Mouse (Mus musculus): ENCODE results near the gene Fmn2. TPM values are rescaled to one million over a fixed set of nuclear protein-coding genes. Genes with fewer than 3 reads are reported as not detected.

Gene Fmn2
- polyA plus RNA-seq, 1 experiment from 2014 or later = 1.8 TPM

GRCm38 (mm10) chr1:174860407-174861118 is 358.9 kb downstream of the Fmn2 start:
- no peaks in the 10 kb centered on the region for H3K36me3 ChIP-seq
- H3K4me3 ChIP-seq (replicated peaks) = no peak overlapping the region
- no peak overlapping the region for H3K27ac ChIP-seq
- H3K4me2 ChIP-seq = no peak overlapping the region
- ATAC-seq (ENCODE audit: insufficient read depth, low FRiP score, low read depth) = no peak
- H3K27me3 ChIP-seq (replicated peaks) = no peaks in the 10 kb centered on the region
- H3K9me3 ChIP-seq = no peaks in the 10 kb centered on the region
- 72% methylated on average over 10 of the region's 10 CpGs for WGBS
- no peak overlapping the region for H3K9ac ChIP-seq
- no peaks in the 10 kb centered on the region for H3K4me1 ChIP-seq

Other genes with a start within 250 kb of the Fmn2 start
- gene Olfr419, start 249.8 kb upstream of the Fmn2 start, polyA plus RNA-seq (2015; fragmentation: Nextera tagmentation; extraction: Ambion mirVana) = not detected in 2 replicates
- 0.50 and 0.51 TPM in 2 replicates for gene Mptx1, start 171.3 kb upstream of the Fmn2 start, polyA plus RNA-seq (2015; fragmentation: Nextera tagmentation; extraction: Ambion mirVana)
- not detected in 2 replicates for gene Olfr417, start 136.7 kb upstream of the Fmn2 start, polyA plus RNA-seq (2015; fragmentation: Nextera tagmentation; extraction: Ambion mirVana)
- not detected in 2 replicates for gene Olfr248, start 110.8 kb upstream of the Fmn2 start, polyA plus RNA-seq (2015; fragmentation: Nextera tagmentation; extraction: Ambion mirVana)
- 0.03 TPM in 1 of 2 replicates, not detected in the other for gene Olfr414, start 77.8 kb upstream of the Fmn2 start, polyA plus RNA-seq (2015; fragmentation: Nextera tagmentation; extraction: Ambion mirVana)
- not detected in 2 replicates for gene Olfr220, start 59.7 kb upstream of the Fmn2 start, polyA plus RNA-seq (2015; fragmentation: Nextera tagmentation; extraction: Ambion mirVana)